Mouse (Mus musculus): ENCODE measurements around the gene Mtmr3. TPM values are rescaled to one million over a fixed set of nuclear protein-coding genes. Genes with fewer than 3 reads are reported as not detected.

The Mtmr3 gene
- polyA plus RNA-seq, 1 experiment from 2014 or later = 32.5 TPM

DNA sequence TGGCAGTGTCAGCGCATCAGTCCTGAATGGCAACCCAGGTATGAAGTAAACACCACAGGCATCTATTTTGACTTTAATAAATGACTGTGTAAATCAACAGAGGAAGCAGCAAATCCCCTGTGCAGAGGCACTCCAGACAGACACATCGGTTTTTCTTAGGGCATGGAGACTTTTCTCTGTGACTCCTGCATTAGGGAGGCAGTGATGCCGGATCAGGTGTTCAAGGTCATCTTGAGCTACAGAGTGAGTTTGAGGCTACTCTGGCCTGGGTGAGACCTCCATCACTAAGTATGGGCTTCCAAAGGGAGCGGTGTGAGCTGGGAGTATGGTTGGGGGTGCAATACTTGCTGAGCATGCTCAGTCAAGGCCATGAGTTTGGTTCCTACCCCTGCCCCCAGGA lies 130.0 kb downstream of the Mtmr3 start:
- H3K4me3 ChIP-seq (replicated peaks) = no peak overlapping the region
- H3K27ac ChIP-seq (replicated peaks) = no peak overlapping the region
- H3K4me1 ChIP-seq (replicated peaks) = no peaks in the 10 kb centered on the region; the same call in 1 of the 2 replicates
- no peak overlapping the region for H3K9ac ChIP-seq
- no peak overlapping the region for H3K4me2 ChIP-seq
- no peaks in the 10 kb centered on the region for H3K36me3 ChIP-seq (replicated peaks)
- 79% methylated on average over 4 of the region's 4 CpGs for WGBS (ENCODE audit: insufficient replicate concordance)
- ATAC-seq (ENCODE audit: insufficient read depth) = no peak
- no peaks in the 10 kb centered on the region for H3K9me3 ChIP-seq (replicated peaks)
- peaks cover 28% of the 10 kb centered on the region for H3K27me3 ChIP-seq

DNA sequence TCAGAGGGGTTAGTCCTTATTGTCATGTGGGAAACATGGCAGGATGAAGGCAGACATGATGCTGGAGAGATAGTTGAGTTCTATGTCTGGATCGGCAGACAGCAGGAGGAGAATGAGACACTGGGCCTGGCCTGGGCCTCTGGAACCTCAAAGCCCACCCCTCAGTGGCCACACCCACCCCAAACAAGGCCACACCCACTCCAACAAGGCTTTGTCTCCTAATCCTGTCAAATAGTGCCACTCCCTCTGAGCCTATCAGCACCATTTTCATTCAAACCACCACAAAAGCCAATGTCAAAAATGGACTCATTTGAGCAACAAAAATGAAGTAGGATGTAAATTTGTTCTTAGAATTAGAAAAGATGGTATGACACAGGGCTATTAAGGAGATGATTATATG lies 130.5 kb downstream of the Mtmr3 start:
- Histone ChIP-seq H3K36me3 (replicated peaks) (no peaks in the 10 kb centered on the region), H3K4me1 (replicated peaks) (no peaks in the 10 kb centered on the region; the same call in 1 of the 2 replicates), H3K9me3 (replicated peaks) (no peaks in the 10 kb centered on the region), H3K9ac (no peak overlapping the region), H3K4me3 (replicated peaks) (no peak overlapping the region), H3K27me3 (peaks cover 30% of the 10 kb centered on the region), H3K27ac (replicated peaks) (no peak overlapping the region), H3K4me2 (no peak overlapping the region)
- 78% methylated on average over 1 of the region's 1 CpGs for WGBS (ENCODE audit: insufficient replicate concordance)
- ATAC-seq (ENCODE audit: insufficient read depth) = no peak

DNA sequence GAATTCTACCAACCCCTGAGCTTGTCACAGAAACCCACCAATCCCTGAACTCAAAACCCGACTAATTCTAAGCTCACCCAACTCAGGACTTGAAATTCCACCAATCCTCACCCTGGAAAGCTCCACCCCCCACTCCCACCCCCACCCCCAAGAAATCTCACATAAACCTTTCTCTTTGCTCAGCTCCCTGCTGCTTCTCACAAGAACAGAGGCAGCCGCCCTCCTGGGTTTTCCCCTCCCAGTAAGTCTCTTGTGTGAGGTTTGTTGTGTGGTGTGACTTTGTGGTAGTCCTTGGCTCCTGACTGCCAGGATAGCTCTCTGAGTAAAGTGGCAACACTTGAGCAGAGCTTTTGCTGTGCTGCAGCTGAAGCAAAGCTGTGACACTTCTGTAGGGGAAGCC lies 131.8 kb downstream of the Mtmr3 start:
- Histone ChIP-seq H3K27ac (replicated peaks) (no peak overlapping the region), H3K36me3 (replicated peaks) (no peaks in the 10 kb centered on the region), H3K4me2 (no peak overlapping the region), H3K4me3 (replicated peaks) (no peak overlapping the region), H3K9me3 (replicated peaks) (no peaks in the 10 kb centered on the region), H3K4me1 (replicated peaks) (no peaks in the 10 kb centered on the region; the same call in 1 of the 2 replicates), H3K27me3 (peaks cover 31% of the 10 kb centered on the region), H3K9ac (no peak overlapping the region)
- 55% methylated on average over 2 of the region's 2 CpGs for WGBS (ENCODE audit: insufficient replicate concordance)
- no peak for ATAC-seq (ENCODE audit: insufficient read depth)

DNA sequence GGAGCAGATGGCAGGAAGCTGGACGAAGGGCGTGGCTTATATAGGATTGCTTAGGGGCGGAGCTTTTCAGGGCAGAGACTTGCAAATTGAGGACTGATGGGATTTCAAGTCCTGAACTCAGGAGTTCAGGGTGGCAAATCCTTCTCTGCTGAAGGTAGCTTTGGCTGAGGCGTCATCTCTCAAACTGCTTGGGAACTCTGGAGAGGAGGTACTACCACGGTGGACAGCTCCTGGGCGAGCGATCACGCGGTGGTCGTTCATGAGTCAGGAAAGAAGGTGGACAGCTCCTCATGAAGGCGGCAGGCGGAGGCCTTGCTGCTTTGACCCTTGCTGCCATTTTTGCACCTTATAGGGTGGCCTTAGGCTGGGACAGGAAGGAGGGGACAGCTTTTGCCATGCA lies 133.5 kb downstream of the Mtmr3 start:
- H3K4me1 ChIP-seq (replicated peaks) = no peaks in the 10 kb centered on the region
- H3K4me3 ChIP-seq (replicated peaks) = no peak overlapping the region
- H3K9me3 ChIP-seq (replicated peaks) = no peaks in the 10 kb centered on the region
- no peak overlapping the region for H3K4me2 ChIP-seq
- peaks cover 37% of the 10 kb centered on the region for H3K27me3 ChIP-seq
- no peak for ATAC-seq (ENCODE audit: insufficient read depth)
- H3K27ac ChIP-seq (replicated peaks) = no peak overlapping the region
- H3K9ac ChIP-seq = no peak overlapping the region
- H3K36me3 ChIP-seq (replicated peaks) = no peaks in the 10 kb centered on the region
- 21% methylated on average over 12 of the region's 12 CpGs for WGBS (ENCODE audit: insufficient replicate concordance)

DNA sequence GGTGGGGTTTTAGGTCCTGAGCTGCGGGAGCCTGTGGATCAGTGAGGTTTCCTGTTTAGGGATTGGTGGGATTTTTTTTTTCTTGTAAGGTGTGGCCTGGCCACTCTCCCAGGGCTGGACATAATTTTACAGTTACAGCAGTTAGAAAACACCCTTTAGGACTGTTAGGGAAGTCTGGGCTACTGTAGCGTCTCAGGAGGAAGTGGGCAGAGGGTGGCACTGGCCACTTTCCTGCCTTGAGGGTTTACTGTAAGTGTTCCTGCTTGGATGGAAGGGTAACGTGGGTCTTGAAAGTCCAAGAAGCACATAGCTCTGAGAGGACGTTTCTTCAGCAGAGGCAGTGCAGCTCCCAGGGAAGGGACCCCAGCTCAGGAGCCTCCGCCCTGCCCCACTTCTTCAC lies 134.0 kb downstream of the Mtmr3 start:
- no peak for ATAC-seq (ENCODE audit: insufficient read depth)
- Histone ChIP-seq H3K36me3 (replicated peaks) (no peaks in the 10 kb centered on the region), H3K9me3 (replicated peaks) (no peaks in the 10 kb centered on the region), H3K9ac (no peak overlapping the region), H3K27me3 (peaks cover 37% of the 10 kb centered on the region), H3K4me3 (replicated peaks) (no peak overlapping the region), H3K4me1 (replicated peaks) (no peaks in the 10 kb centered on the region), H3K4me2 (no peak overlapping the region), H3K27ac (replicated peaks) (no peak overlapping the region)
- WGBS (ENCODE audit: insufficient replicate concordance) = 27% methylated on average over 5 of the region's 5 CpGs

DNA sequence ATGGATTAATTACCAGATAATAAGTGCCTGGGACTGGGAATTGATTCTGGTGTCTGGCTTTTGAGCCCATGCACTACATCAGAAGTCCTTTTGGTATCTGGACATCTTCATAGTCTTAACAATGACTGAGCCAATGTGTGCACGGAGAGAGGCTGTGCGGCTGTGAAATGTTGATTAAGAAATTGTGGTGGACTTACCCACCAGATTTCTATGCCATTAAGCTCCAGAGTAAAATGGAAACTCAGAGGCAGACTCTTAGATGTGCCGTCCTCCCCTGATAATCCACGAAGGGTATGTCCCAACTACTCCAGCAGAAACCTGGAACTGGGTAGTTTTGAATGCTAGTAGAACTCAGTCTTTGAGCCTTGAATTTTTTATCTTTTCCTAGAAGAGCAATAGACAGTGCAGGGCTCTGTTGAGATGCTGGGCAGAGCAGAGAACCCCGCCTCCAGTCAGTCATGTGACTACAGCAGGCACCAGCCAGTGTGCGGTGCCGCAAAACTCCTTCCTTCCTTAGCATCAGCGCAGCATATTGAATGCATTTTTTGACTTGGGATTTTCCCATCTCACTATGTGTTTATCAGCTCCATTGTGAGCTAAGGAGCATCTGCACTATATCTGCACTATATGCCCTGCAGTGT lies 139.6 kb downstream of the Mtmr3 start:
- H3K4me1 ChIP-seq (replicated peaks) = no peaks in the 10 kb centered on the region
- WGBS (ENCODE audit: insufficient replicate concordance) = 60% methylated on average over 8 of the region's 8 CpGs
- no peak overlapping the region for H3K27ac ChIP-seq (replicated peaks)
- H3K9ac ChIP-seq = no peak overlapping the region
- ATAC-seq (ENCODE audit: insufficient read depth) = no peak
- no peaks in the 10 kb centered on the region for H3K36me3 ChIP-seq (replicated peaks)
- H3K9me3 ChIP-seq (replicated peaks) = no peaks in the 10 kb centered on the region
- no peak overlapping the region for H3K4me3 ChIP-seq (replicated peaks)
- peaks cover 19% of the 10 kb centered on the region for H3K27me3 ChIP-seq
- no peak overlapping the region for H3K4me2 ChIP-seq

DNA sequence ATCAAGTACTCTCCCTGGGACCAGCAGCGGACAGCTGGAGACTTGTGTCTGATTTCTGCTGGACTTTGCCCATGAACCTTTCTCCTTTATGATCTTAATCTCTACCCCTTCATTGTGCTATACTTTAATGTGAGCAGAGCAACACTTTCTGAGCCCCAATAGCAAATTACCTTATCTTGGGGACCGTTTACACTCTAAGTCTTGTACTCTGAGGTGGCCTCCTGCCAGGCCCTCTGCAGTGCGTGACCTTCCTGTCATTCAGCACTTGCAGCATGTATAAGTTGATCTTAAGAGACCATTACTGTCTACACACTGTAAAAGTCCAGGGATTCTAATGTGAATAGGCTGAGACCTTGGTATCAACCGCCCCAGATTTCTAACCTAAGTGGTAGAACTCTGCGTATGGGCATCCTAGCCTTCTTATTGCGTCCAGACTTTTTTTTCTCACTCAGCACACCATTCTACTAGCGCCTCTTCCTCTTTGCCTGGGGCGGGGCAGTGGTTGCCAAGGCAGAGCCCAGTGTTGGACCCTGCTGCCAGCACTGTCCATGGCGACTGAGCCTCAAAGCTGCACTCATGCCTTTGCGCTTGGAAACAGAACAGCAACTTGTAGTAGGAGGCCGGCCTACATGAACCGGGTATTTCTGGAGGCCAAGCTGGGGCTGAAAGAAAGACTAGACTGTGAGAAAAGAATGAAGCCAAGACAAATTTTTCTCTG lies 142.0 kb downstream of the Mtmr3 start:
- H3K4me2 ChIP-seq = no peak overlapping the region
- H3K9me3 ChIP-seq (replicated peaks) = no peaks in the 10 kb centered on the region
- H3K9ac ChIP-seq = no peak overlapping the region
- WGBS (ENCODE audit: insufficient replicate concordance) = 66% methylated on average over 12 of the region's 12 CpGs
- ATAC-seq (ENCODE audit: insufficient read depth) = no peak
- H3K4me1 ChIP-seq (replicated peaks) = no peaks in the 10 kb centered on the region
- no peaks in the 10 kb centered on the region for H3K36me3 ChIP-seq (replicated peaks)
- no peak overlapping the region for H3K4me3 ChIP-seq (replicated peaks)
- H3K27me3 ChIP-seq = peaks cover 10% of the 10 kb centered on the region
- H3K27ac ChIP-seq (replicated peaks) = no peak overlapping the region

DNA sequence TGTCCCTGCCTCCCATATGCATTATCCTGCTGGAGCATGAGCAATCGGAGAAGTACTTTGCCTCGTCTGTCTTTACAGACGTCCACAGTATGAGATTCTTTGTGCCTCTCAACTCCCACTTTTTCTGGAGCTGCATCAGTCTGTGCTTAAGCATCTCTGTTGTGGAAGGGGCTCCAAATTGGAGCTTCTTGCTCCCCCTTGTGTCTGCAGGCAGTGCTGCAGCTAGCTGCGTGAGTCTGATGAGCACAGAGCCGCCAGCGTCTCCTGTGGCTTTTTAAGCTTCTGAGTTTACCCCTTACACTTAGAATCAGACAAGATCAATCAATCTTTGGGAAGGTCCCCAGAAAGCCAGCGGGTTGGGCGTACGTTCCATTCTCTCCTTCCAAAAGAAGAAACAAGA lies 143.5 kb downstream of the Mtmr3 start:
- H3K4me2 ChIP-seq = no peak overlapping the region
- WGBS (ENCODE audit: insufficient replicate concordance) = 18% methylated on average over 9 of the region's 9 CpGs
- ATAC-seq (ENCODE audit: insufficient read depth) = 0 out of 2 replicates have a peak, but pooled peaks have one; percentile 31
- H3K9ac ChIP-seq = no peak overlapping the region
- H3K36me3 ChIP-seq (replicated peaks) = no peaks in the 10 kb centered on the region
- H3K27ac ChIP-seq (replicated peaks) = no peak overlapping the region
- no peak overlapping the region for H3K4me3 ChIP-seq (replicated peaks)
- peaks cover 7% of the 10 kb centered on the region; the same call in 1 of the 2 replicates for H3K27me3 ChIP-seq
- H3K9me3 ChIP-seq (replicated peaks) = no peaks in the 10 kb centered on the region
- no peaks in the 10 kb centered on the region for H3K4me1 ChIP-seq (replicated peaks)

DNA sequence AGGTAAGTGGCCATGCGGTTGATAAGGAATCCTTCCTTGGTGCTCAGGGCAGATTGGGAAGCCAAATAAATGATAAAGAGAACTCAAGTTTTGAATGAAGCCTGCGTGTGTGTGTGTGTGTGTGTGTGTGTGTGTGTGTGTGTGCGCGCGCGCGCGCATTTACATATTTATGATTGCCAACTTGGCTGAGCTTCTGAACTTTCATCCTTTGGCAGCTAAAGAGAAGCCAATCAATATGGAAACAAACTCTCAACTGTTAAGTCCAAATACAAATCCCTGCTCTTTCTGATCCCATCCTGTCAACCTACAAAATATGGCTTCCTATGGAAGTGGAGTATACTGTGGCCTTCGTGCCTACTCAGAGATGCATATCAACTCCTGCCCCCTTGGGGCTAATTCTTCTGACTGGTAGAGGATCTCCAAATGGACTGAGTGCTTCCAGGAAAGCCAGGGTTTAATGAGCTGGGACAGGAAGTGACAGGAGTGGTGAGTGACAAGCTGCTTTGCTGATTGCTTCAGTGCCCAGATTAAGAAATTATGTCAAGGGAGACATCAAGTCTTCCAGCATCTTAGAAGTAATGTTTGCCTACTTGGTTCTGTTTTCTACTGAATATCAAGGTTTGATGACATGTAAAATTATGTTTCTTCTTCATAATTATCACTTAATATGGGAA lies 148.3 kb downstream of the Mtmr3 start:
- H3K36me3 ChIP-seq (replicated peaks) = no peaks in the 10 kb centered on the region
- H3K27me3 ChIP-seq = no peaks in the 10 kb centered on the region
- no peak overlapping the region for H3K4me2 ChIP-seq
- no peak overlapping the region for H3K27ac ChIP-seq (replicated peaks)
- no peak overlapping the region for H3K4me3 ChIP-seq (replicated peaks)
- no peaks in the 10 kb centered on the region for H3K9me3 ChIP-seq (replicated peaks)
- no peaks in the 10 kb centered on the region for H3K4me1 ChIP-seq (replicated peaks)
- H3K9ac ChIP-seq = no peak overlapping the region
- ATAC-seq (ENCODE audit: insufficient read depth) = no peak
- WGBS (ENCODE audit: insufficient replicate concordance) = 87% methylated on average over 9 of the region's 9 CpGs

DNA sequence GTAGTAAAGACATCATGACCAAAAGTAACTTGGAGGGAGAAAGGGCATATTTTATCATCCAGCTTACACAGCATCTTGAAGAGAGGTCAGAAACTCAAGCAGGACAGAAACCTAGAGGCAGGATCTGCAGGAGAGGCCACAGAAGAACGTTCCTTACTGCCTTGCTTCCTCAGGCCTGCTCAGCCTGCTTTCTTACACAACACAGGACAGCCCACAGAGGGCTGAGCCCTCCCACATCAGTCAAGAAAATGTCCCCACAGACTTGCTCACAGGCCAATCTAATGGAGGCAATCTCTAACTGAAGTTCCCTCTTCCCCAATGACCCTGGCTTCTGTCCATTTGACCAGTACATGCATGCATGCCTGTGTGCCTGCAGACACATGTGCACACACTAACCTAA lies 152.4 kb downstream of the Mtmr3 start:
- no peak overlapping the region for H3K27ac ChIP-seq (replicated peaks)
- no peak overlapping the region for H3K9ac ChIP-seq
- H3K36me3 ChIP-seq (replicated peaks) = no peaks in the 10 kb centered on the region
- H3K9me3 ChIP-seq (replicated peaks) = no peaks in the 10 kb centered on the region
- H3K4me2 ChIP-seq = no peak overlapping the region
- peaks cover 6% of the 10 kb centered on the region; the same call in 1 of the 2 replicates for H3K4me1 ChIP-seq (replicated peaks)
- ATAC-seq (ENCODE audit: insufficient read depth) = no peak
- H3K27me3 ChIP-seq = no peaks in the 10 kb centered on the region
- H3K4me3 ChIP-seq (replicated peaks) = no peak overlapping the region
- 6% methylated on average over 1 of the region's 1 CpGs for WGBS (ENCODE audit: insufficient replicate concordance)

DNA sequence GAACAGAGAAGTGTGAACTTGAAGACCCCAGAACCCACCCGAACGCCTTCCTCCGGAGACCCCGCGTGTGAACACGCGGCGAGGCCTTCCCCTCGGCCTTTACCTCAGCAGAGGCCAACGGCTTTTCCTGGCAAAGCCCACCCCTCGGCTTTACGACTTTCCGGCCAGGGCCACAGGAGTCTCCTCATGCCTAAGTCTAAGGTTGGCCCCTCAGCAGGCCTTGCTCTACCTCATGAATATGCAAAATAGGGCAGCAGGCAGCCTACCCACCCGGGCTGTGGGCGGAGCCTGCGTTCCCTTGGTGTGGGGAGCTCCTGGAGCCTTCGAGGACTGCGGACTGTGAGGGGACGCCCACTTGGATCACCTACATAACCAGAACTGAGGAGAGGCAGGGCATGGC lies 153.7 kb downstream of the Mtmr3 start, which contains the start of gene Hormad2:
Hormad2 (minus strand) TSS at position 128 of the 400 bp plus-strand sequence.
- Histone ChIP-seq H3K27me3 (no peaks in the 10 kb centered on the region), H3K4me2 (peak within 1 kb of the TSS; percentile 48), H3K36me3 (replicated peaks) (no peaks in the 10 kb centered on the region), H3K9ac (no peak within 1 kb of the TSS), H3K4me1 (replicated peaks) (peaks cover 6% of the 10 kb centered on the region; the same call in 1 of the 2 replicates), H3K27ac (replicated peaks) (no peak within 1 kb of the TSS), H3K4me3 (replicated peaks) (peak within 1 kb of the TSS; percentile 21; the same call in 1 of the 2 replicates), H3K9me3 (replicated peaks) (no peaks in the 10 kb centered on the region)
- ATAC-seq (ENCODE audit: insufficient read depth) = 0 out of 2 replicates have a peak, but pooled peaks have one; percentile 3
- WGBS (ENCODE audit: insufficient replicate concordance) = 52% methylated on average over 19 of the region's 19 CpGs

Measured in liver, embryonic 15.5 days (tissue).